Mouse (Mus musculus) liver, embryonic 14.5 days (tissue): ENCODE data around the gene Adgra1. TPM values are rescaled to one million over a fixed set of nuclear protein-coding genes. Genes with fewer than 3 reads are reported as not detected.

Experiments used
- ATAC-seq: fragments of 200-750 bp; cut with Nextera tagmentation; 2 replicates; pipeline ENCODE4 v1.8.0; 2017; ENCODE audit warnings: moderate number of reproducible peaks, mild to moderate bottlenecking, moderate library complexity; ENCODE audit not compliant: insufficient read depth
- DNase-seq, 3 experiments: peaks; one replicate each; pipeline ENCODE4 v3.0.0-alpha.2; 2012 to 2013; ENCODE audit warnings: low read depth in 3 of 3, low spot score in 3 of 3
- H3K27ac ChIP-seq: fragments of 300-500 bp; sonication (generic); 2 replicates; pipeline ENCODE4 v1.5.1; 2014; ENCODE audit warnings: moderate library complexity, mild to moderate bottlenecking, control low read depth, inconsistent platforms
- H3K27me3 ChIP-seq: fragments of 300-500 bp; sonication (generic); 2 replicates; pipeline ENCODE4 v1.6.1; 2014; ENCODE audit warnings: mild to moderate bottlenecking, low read length, moderate library complexity; ENCODE audit not compliant: control insufficient read depth, insufficient read depth
- H3K36me3 ChIP-seq: fragments of 300-500 bp; sonication (generic); replicated peaks from 2 replicates; pipeline ENCODE4 v1.6.1; 2014; ENCODE audit warnings: low read depth; ENCODE audit not compliant: control insufficient read depth, insufficient read depth
- H3K4me1 ChIP-seq, 2 experiments: fragments of 200-500 bp in 1 of 2; fragments of 300-500 bp in 1 of 2; sonication (generic) in 1 of 2; replicated peaks; 2 replicates each; pipeline ENCODE4 v1.6.1; 2012 to 2014; ENCODE audit warnings: antibody characterized with exemption in 1 of 2, inconsistent platforms in 1 of 2, low read length in 1 of 2; ENCODE audit not compliant: control insufficient read depth in 2 of 2, insufficient read depth in 2 of 2
- H3K4me2 ChIP-seq: fragments of 300-500 bp; sonication (generic); 2 replicates; pipeline ENCODE4 v1.6.1; 2014; ENCODE audit warnings: low read depth, mild to moderate bottlenecking, control low read depth, moderate library complexity
- H3K4me3 ChIP-seq, 2 experiments: fragments of 200-500 bp in 1 of 2; fragments of 300-500 bp in 1 of 2; sonication (generic) in 1 of 2; 2 replicates each; pipeline ENCODE4 v1.5.1; 2012 to 2014; ENCODE audit warnings: low read depth in 2 of 2, low read length in 2 of 2, mild to moderate bottlenecking in 2 of 2, control low read depth in 1 of 2, inconsistent platforms in 1 of 2, moderate library complexity in 1 of 2; ENCODE audit not compliant: insufficient read depth in 1 of 2
- H3K9ac ChIP-seq: fragments of 300-500 bp; sonication (generic); replicated peaks from 2 replicates; pipeline ENCODE4 v1.6.1; 2014; ENCODE audit warnings: mild to moderate bottlenecking, control low read depth, moderate library complexity
- H3K9me3 ChIP-seq: fragments of 300-500 bp; sonication (generic); 2 replicates; pipeline ENCODE4 v1.6.1; 2016; ENCODE audit warnings: low read length, mixed read lengths; ENCODE audit not compliant: control insufficient read depth
- CTCF ChIP-seq: IDR thresholded peaks from 2 replicates; pipeline ENCODE4 v1.5.1; 2016; ENCODE audit warnings: antibody characterized with exemption, low read depth, control low read depth
- EP300 ChIP-seq: IDR thresholded peaks from 2 replicates; pipeline ENCODE4 v1.6.1; 2016; ENCODE audit warnings: antibody characterized with exemption, low read depth
- WGBS: fragments of 180-500 bp; shearing (Covaris S2); extraction: QIAGEN DNeasy Blood & Tissue Kit; methylation state at CpG from one replicate; pipeline ENCODE4 v1.1.7; 2014; ENCODE audit not compliant: insufficient replicate concordance; 5-methylcytosine and 5-hydroxymethylcytosine counted together
- polyA plus RNA-seq, 2 experiments: library from polyadenylated mRNA; depleted of rRNA in 1 of 2; stranded (reverse) in 1 of 2; unstranded in 1 of 2; fragments of >200 nt; fragmentation: Nextera tagmentation in 1 of 2; extraction: Ambion mirVana in 1 of 2; gene quantifications; 2 replicates each; pipeline versions ENCODE4 v1.2.1 to v1.2.3; 2012 to 2014

The Adgra1 gene
- polyA plus RNA-seq, 2 experiments: not detected

GRCm38 (mm10) chr7:139813577-139814207, 20.3 kb upstream of the Adgra1 start:
- H3K9ac ChIP-seq: no peak overlapping the region
- no peak overlapping the region for H3K4me3 ChIP-seq
- no peaks in the 10 kb centered on the region for H3K36me3 ChIP-seq
- no peaks in the 10 kb centered on the region for H3K9me3 ChIP-seq
- no peaks in the 10 kb centered on the region for H3K27me3 ChIP-seq
- ATAC-seq: no peak
- H3K27ac ChIP-seq: no peak overlapping the region
- no peaks in the 10 kb centered on the region for H3K4me1 ChIP-seq
- no peak for DNase-seq
- H3K4me2 ChIP-seq: no peak overlapping the region
- 62% methylated on average over 6 of the region's 6 CpGs for WGBS
- no peak for TF ChIP-seq CTCF
- no peak for TF ChIP-seq EP300

- WGBS: 59% methylated on average over 12 of the region's 12 CpGs
- DNase-seq: no peak
- ATAC-seq: no peak
- Histone ChIP-seq H3K36me3 (no peaks in the 10 kb centered on the region), H3K4me2 (no peak overlapping the region), H3K4me3 (no peak overlapping the region), H3K27ac (no peak overlapping the region), H3K9ac (no peak overlapping the region), H3K4me1 (no peaks in the 10 kb centered on the region), H3K27me3 (no peaks in the 10 kb centered on the region), H3K9me3 (no peaks in the 10 kb centered on the region)
- TF ChIP-seq EP300 (no peak), CTCF (no peak)
These were observed 11.5 kb upstream of the Adgra1 start for GRCm38 (mm10) chr7:139822301-139823010.

GRCm38 (mm10) chr7:139827687-139828086, 6.3 kb upstream of the Adgra1 start:
- H3K4me2 ChIP-seq: no peak overlapping the region
- no peaks in the 10 kb centered on the region for H3K9me3 ChIP-seq
- no peaks in the 10 kb centered on the region for H3K4me1 ChIP-seq
- TF ChIP-seq CTCF: no peak
- H3K36me3 ChIP-seq: no peaks in the 10 kb centered on the region
- H3K4me3 ChIP-seq: no peak overlapping the region
- no peaks in the 10 kb centered on the region for H3K27me3 ChIP-seq
- no peak overlapping the region for H3K9ac ChIP-seq
- DNase-seq: no peak
- WGBS: 11% methylated on average over 9 of the region's 9 CpGs
- no peak overlapping the region for H3K27ac ChIP-seq
- no peak for ATAC-seq

GRCm38 (mm10) chr7:139833532-139833931, 442 bp upstream of the Adgra1 start:
- H3K4me1 ChIP-seq: no peaks in the 10 kb centered on the region
- no peaks in the 10 kb centered on the region for H3K36me3 ChIP-seq
- H3K27ac ChIP-seq: no peak overlapping the region
- no peak overlapping the region for H3K9ac ChIP-seq
- H3K4me3 ChIP-seq: no peak overlapping the region
- DNase-seq (no peak), ATAC-seq (no peak)
- no peaks in the 10 kb centered on the region for H3K9me3 ChIP-seq
- H3K27me3 ChIP-seq: peaks cover 7% of the 10 kb centered on the region
- 24% methylated on average over 5 of the region's 5 CpGs for WGBS
- H3K4me2 ChIP-seq: no peak overlapping the region
- no peak for TF ChIP-seq EP300
- TF ChIP-seq CTCF: no peak
